Mouse (Mus musculus) cerebellum, adult 9-10 months (tissue): Measurements from ENCODE around the gene Zfp108.
A peak's percentile ranks its signal among the peaks of the same experiment; 100 is the strongest.
"Not testable (repeated sequence)": the region's sequence is repeated elsewhere in the genome, so short reads cannot be mapped to it uniquely, and the experiment has no call there.

Experiments
- DNase-seq: peaks from one replicate; pipeline ENCODE4 v3.0.0; 2022

The Zfp108 gene

GRCm38 (mm10) chr7:24254633-24255474, at the start of gene Zfp108:
TSS of gene Zfp108 (plus strand) at chr7:24254794.
- peak; percentile 94 for DNase-seq

- DNase-seq: peak; percentile 86
Measured at GRCm38 (mm10) chr7:24207488-24208261, 46.9 kb upstream of the Zfp108 start.

- DNase-seq: peak; percentile 38
Measured at GRCm38 (mm10) chr7:24208282-24208886, 46.2 kb upstream of the Zfp108 start.

- no peak for DNase-seq
Measured at GRCm38 (mm10) chr7:24210296-24210695, 44.3 kb upstream of the Zfp108 start.

GRCm38 (mm10) chr7:24211343-24211742, 43.3 kb upstream of the Zfp108 start, which contains the start of gene Zfp111:
TSS of gene Zfp111 (minus strand) at chr7:24211443.
- no peak for DNase-seq

GRCm38 (mm10) chr7:24237040-24237791, 17.4 kb upstream of the Zfp108 start, which contains the start of gene Zfp109:
TSS of gene Zfp109 (minus strand) at chr7:24237560.
- DNase-seq: peak; percentile 79

- DNase-seq: no peak
Measured at GRCm38 (mm10) chr7:24253779-24254615, 597 bp upstream of the Zfp108 start.

- no peak for DNase-seq
Measured at GRCm38 (mm10) chr7:24259306-24259999, 4.9 kb downstream of the Zfp108 start.

- DNase-seq: no peak
Measured at GRCm38 (mm10) chr7:24260000-24260312, 5.4 kb downstream of the Zfp108 start.

- no peak for DNase-seq
Measured at GRCm38 (mm10) chr7:24268176-24269155, 13.9 kb downstream of the Zfp108 start.

- DNase-seq: peak; percentile 48
Measured at GRCm38 (mm10) chr7:24269256-24269655, 14.7 kb downstream of the Zfp108 start.

- DNase-seq: peak; percentile 38
Measured at GRCm38 (mm10) chr7:24269667-24270287, 15.2 kb downstream of the Zfp108 start.

- peak; percentile 93 for DNase-seq
Measured at GRCm38 (mm10) chr7:24270288-24270672, 15.7 kb downstream of the Zfp108 start, which contains the start of gene Zfp93. TSS of gene Zfp93 (plus strand) at chr7:24270420.

GRCm38 (mm10) chr7:24271191-24271590, 16.6 kb downstream of the Zfp108 start:
- DNase-seq: no peak

GRCm38 (mm10) chr7:24274456-24274855, 19.9 kb downstream of the Zfp108 start:
- DNase-seq: no peak

- not testable (repeated sequence) for DNase-seq
Measured at GRCm38 (mm10) chr7:24278771-24279170, 24.2 kb downstream of the Zfp108 start.

GRCm38 (mm10) chr7:24280031-24280857, 25.6 kb downstream of the Zfp108 start:
- DNase-seq: no peak

GRCm38 (mm10) chr7:24280858-24281145, 26.2 kb downstream of the Zfp108 start:
- DNase-seq: no peak

- DNase-seq: no peak
Measured at GRCm38 (mm10) chr7:24286090-24286489, 31.5 kb downstream of the Zfp108 start.
